Mouse (Mus musculus) bone marrow, adult 2 months (tissue): ENCODE data around the gene Uox. TPM values are rescaled to one million over a fixed set of nuclear protein-coding genes. Genes with fewer than 3 reads are reported as not detected.

Experiments used
- H3K27ac ChIP-seq: fragments of 200-500 bp; 2 replicates; pipeline ENCODE4 v1.5.1; 2012; ENCODE audit warnings: low read depth, mild to moderate bottlenecking, control low read depth, inconsistent platforms, low read length; ENCODE audit not compliant: control insufficient read depth, poor library complexity, insufficient read depth
- H3K4me1 ChIP-seq: fragments of 200-500 bp; 2 replicates; pipeline ENCODE4 v1.6.1; 2011; ENCODE audit warnings: low read length; ENCODE audit not compliant: control insufficient read depth, insufficient read depth
- H3K4me3 ChIP-seq: fragments of 200-500 bp; replicated peaks from 2 replicates; pipeline ENCODE3; 2011; ENCODE audit warnings: mild to moderate bottlenecking, low read depth, low read length, control low read depth; ENCODE audit not compliant: control insufficient read depth
- CTCF ChIP-seq: fragments of 200-500 bp; IDR thresholded peaks from 2 replicates; pipeline ENCODE4 v1.5.1; 2011; ENCODE audit warnings: low read length, control low read depth; ENCODE audit not compliant: control insufficient read depth, insufficient read depth
- POLR2A ChIP-seq: fragments of 200-500 bp; IDR thresholded peaks from 2 replicates; pipeline ENCODE4 v1.6.1; 2011; ENCODE audit warnings: low read depth, mild to moderate bottlenecking, control low read depth, low read length, borderline replicate concordance; ENCODE audit not compliant: control insufficient read depth
- WGBS: fragments of 180-500 bp; shearing (Covaris S2); methylation state at CpG from one replicate; pipeline ENCODE4 v1.1.7; 2018; 5-methylcytosine and 5-hydroxymethylcytosine counted together
- polyA plus RNA-seq: library from polyadenylated mRNA; stranded (reverse); fragments of >200 nt; gene quantifications from 2 replicates; pipeline ENCODE4 v1.2.4, GENCODE M21; 2011; ENCODE audit warnings: low replicate concordance; ENCODE audit not compliant: missing spikeins, insufficient read depth, insufficient read length

Gene Uox
- polyA plus RNA-seq, 1 experiment, result 3.8 TPM

GRCm38 (mm10) chr3:146651217-146651616 lies 81.0 kb downstream of the Uox start, which contains the start of gene 4930503B20Rik:
TSS of gene 4930503B20Rik (minus strand) at chr3:146651317.
- 83% methylated on average over 3 of the region's 3 CpGs for WGBS
- Histone ChIP-seq H3K4me3 (no peak within 1 kb of the TSS), H3K27ac (no peak within 1 kb of the TSS), H3K4me1 (peaks cover 6% of the 10 kb centered on the region)
- TF ChIP-seq CTCF (no peak), POLR2A (no peak)

- no peak overlapping the region for H3K27ac ChIP-seq
- TF ChIP-seq POLR2A, result no peak
- no peak for TF ChIP-seq CTCF
- peaks cover 6% of the 10 kb centered on the region for H3K4me1 ChIP-seq
- no peak overlapping the region for H3K4me3 ChIP-seq
- 81% methylated on average over 5 of the region's 5 CpGs for WGBS
Measured at GRCm38 (mm10) chr3:146652431-146652830, 82.2 kb downstream of the Uox start.

- H3K4me1 ChIP-seq, result peaks cover 6% of the 10 kb centered on the region
- H3K27ac ChIP-seq, result no peak overlapping the region
- H3K4me3 ChIP-seq, result no peak overlapping the region
- no peak for TF ChIP-seq POLR2A
- no peak for TF ChIP-seq CTCF
- 20% methylated on average over 6 of the region's 6 CpGs for WGBS
Measured at GRCm38 (mm10) chr3:146653692-146654091, 83.5 kb downstream of the Uox start.

- TF ChIP-seq POLR2A, result no peak
- Histone ChIP-seq H3K4me1 (peaks cover 6% of the 10 kb centered on the region), H3K27ac (no peak overlapping the region), H3K4me3 (no peak overlapping the region)
- 27% methylated on average over 2 of the region's 2 CpGs for WGBS
Measured at GRCm38 (mm10) chr3:146655111-146655577, 84.9 kb downstream of the Uox start.

GRCm38 (mm10) chr3:146657433-146657832 lies 87.2 kb downstream of the Uox start:
- 51% methylated on average over 5 of the region's 5 CpGs for WGBS
- TF ChIP-seq POLR2A (no peak), CTCF (no peak)
- Histone ChIP-seq H3K4me1 (peaks cover 6% of the 10 kb centered on the region), H3K27ac (no peak overlapping the region), H3K4me3 (no peak overlapping the region)

GRCm38 (mm10) chr3:146658061-146658639 lies 87.9 kb downstream of the Uox start:
- TF ChIP-seq CTCF (no peak), POLR2A (no peak)
- Histone ChIP-seq H3K4me1 (peaks cover 6% of the 10 kb centered on the region), H3K27ac (no peak overlapping the region), H3K4me3 (no peak overlapping the region)
- WGBS, result 29% methylated on average over 1 of the region's 1 CpGs

GRCm38 (mm10) chr3:146659321-146659720 lies 89.1 kb downstream of the Uox start:
- TF ChIP-seq CTCF (no peak), POLR2A (no peak)
- Histone ChIP-seq H3K4me1 (peaks cover 2% of the 10 kb centered on the region), H3K27ac (no peak overlapping the region), H3K4me3 (no peak overlapping the region)
- 88% methylated on average over 5 of the region's 5 CpGs for WGBS

- Histone ChIP-seq H3K4me1 (no peaks in the 10 kb centered on the region), H3K4me3 (no peak overlapping the region), H3K27ac (no peak overlapping the region)
- 66% methylated on average over 6 of the region's 6 CpGs for WGBS
- no peak for TF ChIP-seq POLR2A
- no peak for TF ChIP-seq CTCF
Measured at GRCm38 (mm10) chr3:146661001-146661400, 90.8 kb downstream of the Uox start.

GRCm38 (mm10) chr3:146661907-146662306 lies 91.7 kb downstream of the Uox start:
- WGBS, result 62% methylated on average over 7 of the region's 7 CpGs
- no peaks in the 10 kb centered on the region for H3K4me1 ChIP-seq

More at GRCm38 (mm10) chr3:146661907-146662306, 91.7 kb downstream of the Uox start:
- TF ChIP-seq CTCF (no peak), POLR2A (no peak)
- no peak overlapping the region for H3K27ac ChIP-seq
- H3K4me3 ChIP-seq, result no peak overlapping the region
